Comparison of ENCODE assay signal across 19 mouse cellular contexts in genomic region chr13:69643937-69644336, GRCm38 (mm10). TPM values are rescaled to one million over a fixed set of nuclear protein-coding genes. Genes with fewer than 3 reads are reported as not detected.
DNase-seq lines count a peak whose midpoint lies in the region; ATAC-seq and TF ChIP-seq lines count a peak whose summit lies in the region.
"Had no signal": no experiment of that assay in that cellular context is flagged by ENCODE, and none has a peak within 500 bp of the region (broad histone marks: within the 10 kb centered on the region; RNA-seq: fewer than 3 reads in every experiment).

No protein-coding gene starts in this region.

- peaks cover 14% of the 10 kb centered on the region for H3K36me3 ChIP-seq in intestine, embryonic 14.5 days (ENCODE audit: control insufficient read depth, insufficient read depth, low read length)
- H3K36me3 ChIP-seq in intestine, postnatal 0 days (ENCODE audit: control insufficient read depth, insufficient read depth) = peaks cover 9% of the 10 kb centered on the region
- H3K36me3 ChIP-seq in liver, adult 2 months (ENCODE audit: control insufficient read depth, insufficient read depth, low read length) = no peaks in the 10 kb centered on the region
- H3K36me3 ChIP-seq in lung, postnatal 0 days (ENCODE audit: insufficient read depth, low read length) = no peaks in the 10 kb centered on the region

- no peak for TF ChIP-seq POLR2A in liver, adult 2 months (IDR thresholded peaks at IDR 0.05; ENCODE audit: extremely low read depth, insufficient read depth, low read length)
- TF ChIP-seq POLR2A in lung, adult 2 months (IDR thresholded peaks at IDR 0.05; ENCODE audit: borderline replicate concordance, extremely low read depth, low read depth, low read length) = no peak

- no peak overlapping the region for H3K4me3 ChIP-seq in intestine, embryonic 14.5 days (ENCODE audit: low read depth, low read length)
- H3K4me3 ChIP-seq in intestine, postnatal 0 days (ENCODE audit: low read depth, low read length) = no peak overlapping the region
- no peak overlapping the region for H3K4me3 ChIP-seq in liver, adult 2 months (ENCODE audit: insufficient read depth, low read depth, low read length)
- no peak overlapping the region for H3K4me3 ChIP-seq in lung, postnatal 0 days (ENCODE audit: low read depth, low read length)
- no peak overlapping the region for H3K4me3 ChIP-seq in lung, adult 2 months (replicated peaks; ENCODE audit: extremely low read depth, low read depth, low read length)
- H3K4me3 ChIP-seq: forebrain, embryonic 10.5 days; forebrain, embryonic 13.5 days; hindbrain, embryonic 12.5 days had no signal

- ATAC-seq in intestine, embryonic 14.5 days (replicated peaks; ENCODE audit: low FRiP score, low TSS enrichment, low read depth) = no peak
- no peak for ATAC-seq in intestine, postnatal 0 days
- peak; percentile 54 for ATAC-seq in lung, postnatal 0 days
- ATAC-seq: activated CD4-positive, CD25-positive, alpha-beta regulatory T cell, adult 4 months; forebrain, embryonic 16.5 days had no signal

- no peaks in the 10 kb centered on the region for H3K4me1 ChIP-seq in intestine, embryonic 14.5 days (replicated peaks; ENCODE audit: control insufficient read depth, insufficient read depth, low read length)
- H3K4me1 ChIP-seq in intestine, postnatal 0 days (replicated peaks; ENCODE audit: control insufficient read depth, insufficient read depth, low read length) = no peaks in the 10 kb centered on the region; the same call in 1 of the 2 replicates
- peaks cover 33% of the 10 kb centered on the region for H3K4me1 ChIP-seq in liver, adult 2 months (ENCODE audit: control insufficient read depth, insufficient read depth, low read length)
- H3K4me1 ChIP-seq in lung, postnatal 0 days (ENCODE audit: insufficient read depth, low read depth, low read length) = no peaks in the 10 kb centered on the region
- H3K4me1 ChIP-seq in lung, adult 2 months (ENCODE audit: control insufficient read depth, insufficient read depth, low read length) = no peaks in the 10 kb centered on the region
- H3K4me1 ChIP-seq: forebrain, embryonic 10.5 days; forebrain, embryonic 13.5 days; hindbrain, embryonic 12.5 days had no signal

- no peak for TF ChIP-seq CTCF in intestine, postnatal 0 days (IDR thresholded peaks at IDR 0.05; ENCODE audit: low read depth)
- no peak for TF ChIP-seq CTCF in liver, adult 2 months (IDR thresholded peaks at IDR 0.05; ENCODE audit: low read depth, low read length)
- TF ChIP-seq CTCF in lung, postnatal 0 days (IDR thresholded peaks at IDR 0.05) = no peak
- TF ChIP-seq CTCF in lung, adult 2 months (IDR thresholded peaks at IDR 0.05; ENCODE audit: insufficient read depth, low read length) = no peak

- no peaks in the 10 kb centered on the region; the same call in 1 of the 2 replicates for H3K79me2 ChIP-seq in liver, adult 2 months (ENCODE audit: control insufficient read depth, insufficient read depth, low read length)

- 71% methylated on average over 2 of the region's 2 CpGs for WGBS in intestine, embryonic 14.5 days
- 60% methylated on average over 2 of the region's 2 CpGs for WGBS in intestine, postnatal 0 days
- WGBS in liver, adult 2 months = 67% methylated on average over 2 of the region's 2 CpGs
- 54% methylated on average over 2 of the region's 2 CpGs for WGBS in lung, postnatal 0 days
- WGBS in lung, adult 2 months = 64% methylated on average over 2 of the region's 2 CpGs

- no peak overlapping the region for H3K27ac ChIP-seq in intestine, embryonic 14.5 days (ENCODE audit: low read depth)
- no peak overlapping the region for H3K27ac ChIP-seq in intestine, postnatal 0 days (ENCODE audit: low read depth, low read length)
- H3K27ac ChIP-seq in liver, adult 2 months (replicated peaks; ENCODE audit: insufficient read depth, low read depth, low read length) = peak overlapping the region; percentile 99
- no peak overlapping the region for H3K27ac ChIP-seq in lung, postnatal 0 days (ENCODE audit: low read length)
- H3K27ac ChIP-seq: forebrain, embryonic 10.5 days; forebrain, embryonic 13.5 days; hindbrain, embryonic 12.5 days had no signal

- H3K9ac ChIP-seq in intestine, embryonic 14.5 days (ENCODE audit: low read length) = no peak overlapping the region
- H3K9ac ChIP-seq in intestine, postnatal 0 days (ENCODE audit: low read depth, low read length) = no peak overlapping the region
- H3K9ac ChIP-seq in liver, adult 2 months (ENCODE audit: low read depth, low read length) = no peak overlapping the region
- no peak overlapping the region for H3K9ac ChIP-seq in lung, postnatal 0 days (replicated peaks; ENCODE audit: low read depth)
- H3K9ac ChIP-seq: forebrain, embryonic 13.5 days; hindbrain, embryonic 12.5 days had no signal

- H3K4me2 ChIP-seq in intestine, embryonic 14.5 days (ENCODE audit: low read length) = no peak overlapping the region
- H3K4me2 ChIP-seq in intestine, postnatal 0 days (replicated peaks; ENCODE audit: low read depth) = no peak overlapping the region
- H3K4me2 ChIP-seq in lung, postnatal 0 days (replicated peaks; ENCODE audit: low read depth, low read length) = no peak overlapping the region
- H3K4me2 ChIP-seq: forebrain, embryonic 13.5 days; heart, embryonic 11.5 days; hindbrain, embryonic 12.5 days had no signal

- TF ChIP-seq EP300 in lung, postnatal 0 days (IDR thresholded peaks at IDR 0.05) = no peak

- no peaks in the 10 kb centered on the region for H3K9me3 ChIP-seq in intestine, embryonic 14.5 days (ENCODE audit: control insufficient read depth, low read length)
- H3K9me3 ChIP-seq in intestine, postnatal 0 days (ENCODE audit: control insufficient read depth) = no peaks in the 10 kb centered on the region
- H3K9me3 ChIP-seq in lung, postnatal 0 days (ENCODE audit: low read length) = no peaks in the 10 kb centered on the region
- H3K9me3 ChIP-seq: forebrain, embryonic 10.5 days; forebrain, embryonic 13.5 days; hindbrain, embryonic 12.5 days had no signal

- H3K27me3 ChIP-seq in intestine, embryonic 14.5 days (replicated peaks; ENCODE audit: control insufficient read depth, insufficient read depth, low read length) = no peaks in the 10 kb centered on the region
- no peaks in the 10 kb centered on the region for H3K27me3 ChIP-seq in intestine, postnatal 0 days (replicated peaks; ENCODE audit: control insufficient read depth, insufficient read depth, low read length)
- H3K27me3 ChIP-seq in liver, adult 2 months (ENCODE audit: control insufficient read depth, insufficient read depth, low read length) = no peaks in the 10 kb centered on the region
- no peaks in the 10 kb centered on the region for H3K27me3 ChIP-seq in lung, postnatal 0 days (replicated peaks; ENCODE audit: insufficient read depth, low read length)
- H3K27me3 ChIP-seq: forebrain, embryonic 13.5 days; hindbrain, embryonic 12.5 days had no signal

- peak; percentile 7 for DNase-seq in intestine, embryonic 14.5 days (ENCODE audit: low spot score)
- no peak for DNase-seq in liver, adult 2 months (ENCODE audit: extremely low read depth, low read depth, low spot score)
- DNase-seq in liver = no peak
- peak; percentile 51 for DNase-seq in lung, postnatal 0 days (ENCODE audit: low spot score)
- no peak for DNase-seq in lung, adult 2 months
- DNase-seq in gastrocnemius, postnatal 25 days = no peak
- DNase-seq: adrenal gland, adult 8-10 months; adrenal gland, postnatal 25 days; cerebellum, adult 11-12 months; cerebellum, adult 9-10 months; cerebellum, postnatal 14 days; gastrocnemius, postnatal 10 days had no signal

RNA-seq across cellular contexts. Expression of gene Srd5a1, which starts 32.7 kb away (rescaled TPM):
- 19.8 and 25.2 TPM in 2 replicates for polyA plus RNA-seq in intestine, embryonic 14.5 days (2014; fragmentation: Nextera tagmentation; extraction: Ambion mirVana)
- polyA plus RNA-seq in intestine, postnatal 0 days (2015; fragmentation: Nextera tagmentation; extraction: Ambion mirVana) = 7.1 and 8.6 TPM in 2 replicates
- total RNA-seq in liver, adult 2 months (2014; rRNA removed) = 83.6 and 86.4 TPM in 2 replicates
- polyA plus RNA-seq in liver, adult 2 months (2012; rRNA removed) = 41.9 and 54.7 TPM in 2 replicates
- 5.0 and 7.4 TPM in 2 replicates for polyA plus RNA-seq in lung, postnatal 0 days (2015; fragmentation: Nextera tagmentation; extraction: Ambion mirVana)
- polyA plus RNA-seq in lung, adult 2 months (2012; rRNA removed) = 1.8 and 3.4 TPM in 2 replicates
- 1 to 10 TPM in 1 of 2 experiments, under 1 TPM in 1; 0.31 to 1.1 TPM for total RNA-seq in gastrocnemius, postnatal 25 days (2021)

Comparison
In these comparisons a context has a peak if more than half of its experiments do, and no peak if none do; other contexts are left out.
1. DNase-seq: peak in intestine, embryonic 14.5 days (single experiment) and lung, postnatal 0 days (single experiment); none in liver, adult 2 months (single experiment), liver (single experiment), lung, adult 2 months (single experiment) and gastrocnemius, postnatal 25 days (single experiment).